Mouse (Mus musculus) gastrocnemius, postnatal 36 days (tissue): ENCODE measurements around the gene Spef2. TPM values are rescaled to one million over a fixed set of nuclear protein-coding genes. Genes with fewer than 3 reads are reported as not detected.
"Not testable (repeated sequence)": the region's sequence is repeated elsewhere in the genome, so short reads cannot be mapped to it uniquely, and the experiment has no call there.

Source experiments
- DNase-seq, 2 experiments: peaks; one replicate each; pipeline ENCODE4 v3.0.0; 2022
- intact Hi-C: fragments of 180-260 bp; cut with DNase I; formaldehyde crosslinking; loops from one replicate; pipeline ENCODE4 v1.15.1; 2025
- total RNA-seq, 2 experiments: library from RNA; stranded (reverse); gene quantifications; 2 replicates each; pipeline ENCODE4 v1.2.3; 2021

The Spef2 gene
- total RNA-seq, 2 experiments from 2014 or later, result not detected

DNA sequence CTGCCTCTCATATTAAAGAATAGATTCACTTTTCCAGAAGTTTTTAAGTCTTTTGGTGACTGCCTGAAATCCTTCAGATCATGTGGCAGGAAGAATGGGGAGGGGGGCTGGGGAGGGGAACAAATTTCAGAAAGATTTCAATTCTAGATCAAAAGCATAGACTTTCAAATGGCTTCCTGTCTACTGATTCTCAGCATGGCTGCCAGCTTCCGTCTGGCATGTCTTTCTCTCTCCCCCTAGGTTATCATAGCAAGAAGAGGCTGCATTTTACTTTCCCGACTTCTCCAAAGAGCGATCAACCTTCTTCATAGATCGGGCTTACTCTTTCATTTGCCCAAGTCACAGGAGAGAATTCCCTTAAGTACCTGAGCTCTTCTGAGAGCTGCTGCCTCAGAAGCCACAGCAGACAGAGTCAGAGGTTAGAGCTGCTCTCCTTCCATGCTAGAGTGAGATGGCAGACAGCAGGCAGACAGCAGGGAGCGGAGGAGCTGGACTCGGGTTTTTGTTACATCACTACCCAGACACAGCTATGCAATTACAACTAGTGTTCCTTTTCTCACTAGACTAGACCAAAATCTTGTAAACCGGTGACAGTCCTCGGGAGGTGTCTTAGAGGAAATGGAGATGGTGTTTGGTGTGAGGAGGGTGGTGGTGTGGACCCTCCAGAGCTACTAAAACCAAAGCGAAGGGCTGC, 71.2 kb downstream of the Spef2 start:
- DNase-seq, result no peak
- intact Hi-C loops, result no loop called here

DNA sequence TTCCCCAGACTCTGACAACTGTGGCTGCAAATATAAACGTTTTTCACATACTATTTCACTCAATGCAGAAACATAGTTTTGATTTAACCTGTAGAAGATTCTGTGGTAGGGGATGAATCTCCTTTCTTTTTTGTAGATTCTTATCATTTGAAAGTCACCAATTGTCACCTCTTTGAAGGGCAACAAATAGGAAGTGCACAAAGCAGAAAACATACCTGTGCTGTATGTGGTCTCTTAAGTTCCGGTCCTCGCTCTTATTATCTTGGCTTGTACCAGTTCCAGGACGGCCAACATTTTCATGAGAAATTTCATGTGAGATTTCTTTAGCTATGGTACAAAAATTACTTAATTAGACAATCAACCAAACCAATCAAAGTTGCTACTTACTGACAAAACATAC, 80.1 kb downstream of the Spef2 start:
- DNase-seq, result no peak
- intact Hi-C loops, result no loop called here

DNA sequence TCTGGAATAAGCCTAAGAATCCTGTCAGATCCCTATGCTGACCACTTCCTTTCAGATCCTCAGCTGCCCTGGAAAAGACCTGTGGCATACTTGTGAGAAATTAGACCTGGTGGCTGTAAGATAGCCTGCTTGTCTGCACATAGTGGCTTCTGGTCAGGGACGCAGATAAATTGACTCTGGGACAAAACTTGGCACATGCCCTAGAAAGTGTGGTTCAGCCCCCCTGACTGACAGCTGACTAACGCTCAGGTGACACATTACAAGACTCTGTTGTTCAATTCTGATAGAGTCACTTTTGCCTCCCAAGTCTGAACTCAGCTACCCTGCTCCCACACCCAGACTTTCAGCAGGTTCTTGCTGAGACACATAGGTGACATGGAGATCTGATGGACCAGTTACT, 83.7 kb downstream of the Spef2 start:
- DNase-seq, intact Hi-C loops: not testable (repeated sequence)

DNA sequence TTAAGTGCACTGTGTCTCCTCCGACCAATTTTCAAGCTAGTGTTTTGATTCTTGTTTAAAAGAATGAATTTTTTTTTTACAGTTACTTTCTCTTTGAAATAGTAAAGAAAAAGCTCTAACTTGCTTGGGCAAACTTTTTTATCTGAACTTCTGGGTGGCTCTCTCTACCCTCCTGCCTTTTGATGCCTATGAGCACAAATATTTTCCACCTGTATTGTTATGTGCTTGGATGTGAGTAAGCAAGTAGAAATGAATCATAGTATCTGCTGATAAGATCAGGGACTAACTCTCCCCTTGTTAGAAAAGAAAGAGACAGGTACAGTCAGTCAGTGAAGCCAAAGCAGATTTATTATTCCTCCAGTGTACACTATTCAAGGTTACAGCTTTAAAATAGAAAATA, 87.5 kb downstream of the Spef2 start:
- intact Hi-C loops, result no loop called here
- DNase-seq, result no peak

DNA sequence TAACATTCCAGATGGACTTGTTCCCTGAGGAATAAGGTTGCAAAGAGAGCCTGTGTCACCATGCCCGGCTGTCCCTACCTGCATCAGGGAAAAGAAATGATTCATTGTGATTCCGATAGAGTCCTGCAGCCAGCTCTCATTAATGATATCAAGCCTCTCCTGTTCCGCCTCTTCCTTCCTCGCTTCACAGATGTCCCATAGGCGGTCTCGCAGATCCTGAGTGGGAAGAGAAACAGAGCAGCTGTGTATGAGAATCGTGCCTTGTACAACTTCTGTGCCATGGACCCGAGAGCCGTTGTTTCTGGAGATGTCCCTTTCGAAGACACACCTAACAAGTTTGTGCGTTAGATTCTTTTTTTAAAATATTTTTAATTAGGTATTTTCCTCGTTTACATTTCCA, 114.2 kb downstream of the Spef2 start:
- intact Hi-C loops, result no loop called here
- DNase-seq, result no peak

DNA sequence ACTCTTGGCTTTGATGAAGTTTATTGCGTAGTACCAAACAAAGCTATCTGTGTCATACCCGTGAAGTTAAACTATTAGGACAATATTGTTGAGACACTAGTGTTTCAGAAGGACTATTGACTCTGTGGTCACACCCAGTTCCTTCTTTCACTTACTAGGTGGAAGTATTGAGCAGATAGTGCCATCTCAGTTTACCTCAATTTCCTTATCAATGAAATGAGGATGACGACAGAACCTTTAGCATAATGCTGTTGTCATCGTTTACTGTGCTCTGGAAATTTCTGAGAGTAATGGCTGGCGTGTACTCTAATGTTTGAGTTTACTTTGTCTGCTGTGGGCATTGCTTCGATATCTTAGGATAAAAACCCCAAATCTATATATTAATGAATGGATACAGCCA, 117.0 kb downstream of the Spef2 start:
- intact Hi-C loops, result no loop called here
- DNase-seq, result no peak

DNA sequence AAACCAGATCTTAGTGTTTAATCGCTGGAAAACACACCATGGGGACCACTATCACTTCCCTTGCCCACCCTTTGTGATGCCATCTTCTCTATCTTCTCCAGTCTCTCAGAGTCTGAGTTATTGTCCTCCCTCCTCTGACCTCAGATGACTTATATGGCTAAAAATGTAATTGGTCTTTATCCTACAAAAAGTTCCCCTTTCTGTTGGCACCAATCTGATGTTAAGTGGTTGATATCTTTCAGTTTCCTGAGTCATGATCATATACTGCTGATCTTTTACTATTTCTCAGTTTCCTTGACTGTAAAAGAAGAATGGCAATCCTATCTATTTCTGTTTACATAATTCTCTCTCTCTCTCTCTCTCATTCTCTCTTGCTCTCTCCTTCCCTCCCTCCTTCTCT, 119.0 kb downstream of the Spef2 start:
- DNase-seq, result no peak
- intact Hi-C loops, result no loop called here

DNA sequence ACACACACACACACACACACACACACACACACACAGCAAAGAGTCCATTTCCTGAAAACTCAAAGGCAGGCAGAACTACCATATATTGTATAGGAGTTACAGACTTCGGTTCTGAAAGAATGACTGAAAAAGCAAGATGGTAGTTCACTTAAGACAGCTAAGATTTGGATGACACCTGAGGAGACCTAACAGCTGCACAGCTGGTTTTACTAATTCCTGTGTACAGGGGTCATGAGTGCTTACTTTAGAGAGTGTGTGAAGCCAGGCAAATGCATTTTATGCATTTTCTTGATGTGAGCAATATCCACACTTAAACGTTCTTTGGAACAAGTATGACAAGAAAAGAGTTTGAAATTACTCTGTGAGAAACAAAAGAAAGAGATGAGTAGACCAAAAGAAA, 124.0 kb downstream of the Spef2 start:
- DNase-seq, result no peak
- intact Hi-C loops, result no loop called here

DNA sequence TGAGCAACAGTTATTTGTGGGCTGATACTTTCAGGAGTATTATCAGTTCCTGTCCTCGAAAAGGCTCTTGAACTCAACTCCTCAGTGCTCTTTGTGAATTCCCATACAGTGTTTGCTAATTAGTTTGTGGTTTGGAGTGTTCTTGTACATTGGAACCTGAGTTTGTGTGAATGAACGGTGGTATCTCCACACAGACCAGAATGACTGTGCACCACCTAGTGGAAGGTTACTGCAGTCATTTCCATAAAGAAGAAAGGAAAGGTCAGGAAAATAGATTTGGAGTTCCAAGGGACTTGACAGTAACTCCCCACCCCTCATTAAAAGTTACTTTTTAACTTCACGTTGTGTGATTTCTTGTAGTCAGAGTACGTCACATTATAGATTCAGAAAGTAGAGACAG, 140.5 kb downstream of the Spef2 start:
- intact Hi-C loops, result no loop called here
- DNase-seq, result no peak

DNA sequence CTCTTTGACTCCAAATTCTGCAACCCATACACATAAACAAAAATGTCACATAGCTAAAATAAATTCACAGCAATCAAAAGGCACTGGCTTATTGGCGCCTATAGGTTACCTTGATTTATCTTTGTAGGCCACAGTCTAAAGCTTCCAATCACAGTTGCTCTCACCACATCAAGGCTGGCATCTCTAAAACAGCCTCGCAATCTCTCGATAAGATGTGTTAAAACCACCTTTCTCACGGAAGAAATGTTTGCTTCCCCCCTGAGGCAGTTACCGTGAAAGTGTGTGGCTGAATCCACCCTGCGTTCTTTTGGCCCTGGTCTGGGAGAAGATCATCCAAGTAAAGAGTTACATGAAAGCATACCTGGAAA, 148.6 kb downstream of the Spef2 start:
- DNase-seq, result no peak
- intact Hi-C loops, result no loop called here

DNA sequence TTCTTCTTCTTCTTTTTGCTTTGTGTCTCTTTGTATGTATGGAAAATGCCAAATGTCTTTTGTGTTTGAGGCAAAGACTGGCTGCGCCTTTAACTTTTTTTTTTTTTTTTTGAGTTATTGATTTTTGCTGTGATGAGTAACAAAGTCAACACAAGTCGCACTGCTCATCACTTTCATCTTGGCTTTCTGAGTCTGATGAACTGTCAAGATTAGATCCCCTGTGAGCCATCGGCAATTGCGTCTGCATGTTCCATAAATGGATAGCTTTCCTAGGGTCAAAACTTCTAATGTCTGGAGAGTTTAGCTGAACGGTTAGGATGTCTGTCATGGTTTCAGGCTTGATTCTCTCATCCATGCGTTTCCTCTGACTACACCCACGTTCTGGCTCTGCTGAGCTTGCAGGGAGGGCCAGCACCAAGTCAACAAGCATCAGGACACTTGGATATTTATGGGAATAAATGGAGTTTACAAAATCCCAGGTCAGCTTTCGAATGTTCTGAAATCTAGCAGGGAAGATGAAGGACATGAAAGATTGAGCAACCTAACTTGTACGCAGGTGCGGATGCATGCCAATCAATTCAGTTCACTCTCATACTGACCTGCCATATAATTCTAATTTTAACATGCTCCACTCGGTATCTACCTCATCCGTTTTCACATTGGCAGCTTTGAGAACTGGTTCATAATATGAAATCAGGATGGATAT, 149.1 kb downstream of the Spef2 start:
- DNase-seq, result no peak

DNA sequence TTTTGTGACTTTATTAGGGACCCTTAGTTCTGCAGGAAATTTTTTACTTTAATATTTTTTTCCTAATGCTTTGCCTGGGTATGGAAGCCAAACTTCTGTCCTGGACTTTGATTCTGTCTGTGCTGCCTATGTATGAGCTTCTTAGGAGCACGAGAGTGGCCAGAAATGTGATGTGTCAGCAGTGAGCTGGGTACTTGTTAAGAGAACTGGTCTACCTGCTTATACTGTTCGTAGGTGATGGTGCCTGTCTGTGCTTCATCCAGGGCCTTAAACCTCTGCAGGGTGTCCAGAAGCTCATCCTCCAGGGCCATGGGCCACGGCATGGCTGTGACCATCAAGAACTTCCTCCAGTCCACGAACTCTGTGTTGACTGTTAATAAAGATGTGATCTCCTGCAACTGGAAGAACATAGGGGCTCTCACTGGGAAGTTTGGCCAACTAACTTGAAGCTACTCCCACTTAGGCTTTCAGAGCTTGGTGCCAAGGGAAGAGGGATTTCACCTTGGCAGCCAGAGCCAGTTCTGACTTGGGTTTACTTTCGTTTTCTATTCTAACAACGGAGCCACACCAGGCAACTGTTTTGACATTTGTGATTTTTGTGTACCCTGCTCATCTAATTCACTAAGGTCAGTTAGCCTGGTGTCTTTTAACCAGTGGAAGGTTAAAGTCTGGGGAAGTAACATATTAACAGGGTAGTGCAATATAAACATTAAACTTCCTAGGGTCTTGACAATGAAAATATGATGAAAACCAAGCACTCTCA, 152.2 kb downstream of the Spef2 start:
- intact Hi-C loops, result loop anchor here (10.0 kb wide), 1 partner anchor 472 kb away; no protein-coding TSS in a partner anchor
- no peak for DNase-seq

More for the DNA sequence above, 149.1 kb downstream of the Spef2 start:
- intact Hi-C loops, result loop anchor here (10.0 kb wide), 1 partner anchor 475 kb away; no protein-coding TSS in a partner anchor

DNA sequence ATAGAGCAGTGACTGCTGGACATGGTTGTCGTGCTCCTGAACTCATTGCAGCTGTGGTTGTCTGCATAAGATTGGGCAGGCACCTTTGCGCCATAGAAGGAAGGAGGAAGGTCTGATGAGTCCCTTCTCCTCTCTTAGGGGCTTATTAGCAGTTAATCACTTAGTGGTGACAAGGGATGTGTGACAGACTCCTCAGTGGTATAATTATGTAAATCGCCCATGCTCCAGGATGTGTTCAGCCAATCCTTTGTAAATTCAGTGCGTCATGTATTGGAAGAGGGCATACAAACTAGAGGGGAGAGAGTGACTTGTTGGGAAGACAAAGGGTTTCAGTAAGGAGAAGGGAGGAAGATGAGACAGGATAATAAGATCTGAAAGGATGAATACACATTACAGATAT, 158.7 kb downstream of the Spef2 start:
- intact Hi-C loops, result loop anchor here (10.0 kb wide), 1 partner anchor 465 kb away; no protein-coding TSS in a partner anchor
- DNase-seq, result no peak

DNA sequence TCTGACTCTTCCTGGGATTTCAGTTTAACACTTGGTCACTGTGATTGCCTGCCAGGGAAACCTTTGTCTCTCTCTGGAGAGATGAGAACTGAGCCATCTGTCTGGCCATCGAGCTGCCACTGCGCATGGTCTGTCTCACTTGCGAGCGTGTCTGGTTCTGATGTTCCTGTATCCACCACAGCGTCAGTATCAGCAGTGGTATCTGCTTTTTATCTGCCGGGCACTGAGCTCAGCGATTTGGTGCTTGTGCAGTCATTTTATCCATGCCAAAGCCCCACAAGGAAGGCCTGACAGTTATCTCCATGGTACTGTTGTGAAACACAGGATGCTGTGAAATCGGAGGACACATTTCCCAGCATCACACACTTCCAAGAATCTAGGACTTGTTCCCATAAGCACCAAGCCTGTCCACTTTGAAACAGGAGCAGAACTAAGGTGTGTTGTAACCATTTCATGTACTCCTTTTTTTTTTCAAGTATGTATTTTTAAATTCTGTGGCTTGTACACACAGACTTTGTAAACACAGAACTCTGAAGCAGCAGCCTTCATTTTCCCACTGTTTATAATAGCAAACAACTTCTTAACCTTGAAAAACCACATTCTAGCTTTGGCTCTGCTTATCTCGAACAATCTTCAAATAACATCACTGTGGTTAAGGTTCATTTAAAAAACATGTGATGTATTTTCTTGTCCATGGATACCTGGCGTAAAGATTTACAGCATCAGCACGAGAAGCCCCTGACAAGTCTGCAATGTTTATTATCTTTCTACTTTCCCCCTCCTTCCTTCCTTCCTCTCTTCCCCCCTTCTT, 168.0 kb downstream of the Spef2 start:
- DNase-seq, result no peak
- intact Hi-C loops, result no loop called here

DNA sequence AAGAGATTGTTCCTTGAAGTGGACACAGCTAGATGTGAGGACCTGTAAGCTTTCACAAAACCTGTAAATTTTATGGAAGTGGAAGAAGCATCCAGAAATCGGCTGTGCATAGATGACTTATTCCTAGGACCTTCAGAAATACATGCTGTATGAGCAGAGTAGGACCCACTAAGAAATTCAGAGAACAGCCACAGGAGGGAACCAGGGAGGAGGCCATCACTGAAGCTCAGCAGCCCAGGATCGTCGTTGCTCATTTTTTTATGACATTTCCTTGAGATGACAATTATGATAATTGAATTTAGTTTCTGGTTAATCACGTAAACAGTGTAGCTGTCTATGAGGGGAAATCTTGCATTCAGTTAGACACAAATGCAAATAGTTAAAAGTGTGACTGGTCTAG, 171.4 kb downstream of the Spef2 start:
- no peak for DNase-seq
- intact Hi-C loops, result no loop called here

DNA sequence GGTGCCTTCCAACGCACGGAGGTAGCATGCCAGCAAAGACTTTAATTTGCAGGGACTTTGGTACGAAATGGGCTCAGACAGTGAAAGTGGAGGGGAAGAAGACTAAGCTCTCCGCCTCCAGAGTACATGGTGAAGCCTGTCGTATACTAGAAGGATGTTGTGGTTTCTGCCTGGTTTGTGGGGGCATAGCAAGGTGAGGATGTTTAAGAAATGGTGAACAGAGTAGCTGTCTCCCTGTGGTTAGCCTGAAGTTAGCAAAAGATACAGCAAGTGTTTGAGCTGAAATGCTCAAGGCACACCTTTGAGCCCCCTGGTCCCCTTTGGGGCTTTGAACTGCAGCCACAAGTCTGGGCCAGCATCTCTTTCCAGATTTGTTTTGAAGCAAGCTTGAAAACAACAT, 173.9 kb downstream of the Spef2 start:
- intact Hi-C loops, result no loop called here
- no peak for DNase-seq

DNA sequence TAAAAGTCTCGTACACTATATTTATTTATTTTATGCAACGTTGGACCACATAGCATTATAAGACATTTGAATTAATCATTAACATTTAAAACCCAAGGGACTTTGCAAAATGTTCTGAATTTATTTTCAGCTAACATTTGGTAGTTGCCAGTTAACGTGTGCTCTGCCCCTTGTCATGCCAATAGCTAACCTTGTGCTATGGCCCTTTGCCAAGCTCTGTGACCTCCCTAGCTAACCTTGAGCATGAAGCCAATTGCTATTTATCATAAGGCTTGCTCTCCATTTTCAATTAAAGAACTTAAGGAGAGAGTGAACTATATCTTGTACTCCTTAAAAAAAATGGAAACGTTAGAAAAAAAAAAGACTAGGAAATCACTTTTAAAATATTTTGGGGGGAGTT, 175.3 kb downstream of the Spef2 start:
- intact Hi-C loops, result no loop called here
- DNase-seq, result no peak

DNA sequence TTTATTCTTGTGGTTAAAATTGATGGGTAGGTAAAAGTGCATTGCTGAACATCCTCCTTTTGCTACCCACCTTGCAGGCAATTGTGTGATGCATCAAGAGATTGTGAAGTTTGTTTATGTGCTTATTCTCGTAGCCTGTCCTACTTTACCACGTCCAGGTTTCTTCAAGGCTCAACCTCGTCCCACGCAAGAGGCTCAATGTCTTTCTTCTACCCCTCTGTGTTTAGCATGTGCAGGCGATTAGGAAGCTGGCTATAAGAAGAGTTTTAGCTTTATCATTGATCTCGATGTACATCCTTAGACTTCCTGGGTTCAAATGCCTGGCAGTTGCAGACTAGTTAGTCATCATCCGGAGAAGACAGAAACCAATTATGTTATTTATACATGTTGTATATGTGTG, 176.0 kb downstream of the Spef2 start:
- intact Hi-C loops, result no loop called here
- no peak for DNase-seq

DNA sequence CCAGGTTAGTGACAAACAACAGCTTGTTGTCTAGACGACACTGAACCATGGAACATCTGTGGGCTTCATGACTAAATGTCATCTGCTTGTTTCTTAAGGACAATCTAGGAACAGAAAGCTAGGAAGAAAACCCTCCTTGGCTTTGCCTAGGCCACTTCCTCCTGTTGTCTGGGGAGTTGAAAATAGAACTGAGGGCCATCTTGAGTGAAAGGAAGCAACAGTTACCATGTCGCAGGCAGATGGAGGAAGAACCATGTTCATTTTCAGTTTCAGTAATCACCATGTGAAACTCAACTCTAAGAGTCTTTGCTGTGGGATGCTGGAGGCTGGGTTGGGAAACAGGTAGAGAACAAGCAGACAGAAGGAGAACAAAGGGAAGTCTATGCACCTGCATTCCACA, 176.8 kb downstream of the Spef2 start:
- intact Hi-C loops, result no loop called here
- DNase-seq, result no peak

DNA sequence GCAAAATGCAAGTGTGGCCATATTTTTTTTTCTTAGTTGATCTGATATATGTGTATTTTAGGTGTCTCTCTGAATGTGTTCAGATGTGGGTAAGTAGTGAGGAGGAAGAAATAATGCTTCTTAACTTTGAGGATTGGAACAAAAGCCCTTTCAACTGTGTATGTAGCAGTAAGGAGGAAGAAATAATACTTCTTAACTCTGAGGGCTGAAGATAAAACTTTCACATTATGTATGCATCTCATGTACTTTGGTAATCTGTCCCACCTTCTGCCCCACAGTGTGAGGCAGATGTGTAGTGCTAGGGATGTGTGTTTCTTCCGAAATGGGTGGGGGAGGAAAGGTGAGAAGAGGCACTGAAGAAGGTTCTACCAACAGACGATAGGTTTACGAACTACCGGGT, 181.4 kb downstream of the Spef2 start:
- intact Hi-C loops, result no loop called here
- no peak for DNase-seq

DNA sequence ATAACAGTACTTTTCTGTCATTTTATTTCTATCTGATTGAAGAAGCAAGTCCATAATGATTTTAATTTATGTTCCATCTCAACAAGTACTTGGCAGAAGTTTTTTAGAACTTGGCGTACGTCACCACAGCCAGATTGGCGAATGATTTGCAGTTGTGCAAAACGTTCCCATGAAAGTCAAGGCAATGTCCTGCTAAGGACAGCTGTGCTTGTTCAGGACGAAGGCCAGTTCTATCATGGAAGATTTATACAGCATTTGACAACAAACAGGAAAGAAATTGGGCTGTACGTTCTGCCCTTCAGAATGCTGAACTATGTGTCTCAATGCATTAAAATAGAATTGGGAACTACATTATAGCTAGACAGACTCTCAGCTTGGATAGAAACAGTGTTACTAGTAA, 183.3 kb downstream of the Spef2 start:
- no peak for DNase-seq
- intact Hi-C loops, result no loop called here
